Comparison of ENCODE assay signal across 16 mouse cellular contexts in genomic region chr5:150281084-150281483, GRCm38 (mm10).
DNase-seq lines count a peak whose midpoint lies in the region; ATAC-seq and TF ChIP-seq lines count a peak whose summit lies in the region.
"Had no signal": no experiment of that assay in that cellular context is flagged by ENCODE, and none has a peak within 500 bp of the region (broad histone marks: within the 10 kb centered on the region; RNA-seq: fewer than 3 reads in every experiment).

No protein-coding gene starts in this region.

- no peak for ATAC-seq in CD4-positive, CD25-positive, alpha-beta regulatory T cell, adult 4 months
- ATAC-seq in kidney, postnatal 0 days (replicated peaks; ENCODE audit: low FRiP score, low read depth) = no peak
- ATAC-seq: inflammation-experienced regulatory T-cells, adult 6 months had no signal

- no peak overlapping the region for H3K9ac ChIP-seq in kidney, postnatal 0 days (ENCODE audit: low read depth, low read length)
- H3K9ac ChIP-seq: limb, embryonic 13.5 days had no signal

- DNase-seq in CD4-positive, CD25-positive, alpha-beta regulatory T cell, adult 2 months (ENCODE audit: low read depth, low spot score) = peak; percentile 10
- DNase-seq in kidney, postnatal 0 days (ENCODE audit: low spot score) = no peak
- DNase-seq in kidney, postnatal 25 days = no peak
- DNase-seq in thymus, postnatal 4 days = peak; percentile 11
- DNase-seq in thymus, postnatal 36 days = no peak
- no peak for DNase-seq in limb, embryonic 10.5 days (ENCODE audit: low spot score)
- no peak for DNase-seq in gastrocnemius, postnatal 25 days
- DNase-seq: cerebellum, postnatal 14 days; heart, postnatal 4 days; kidney, postnatal 14 days; thymus, adult 18-20 months had no signal

- 81% methylated on average over 2 of the region's 2 CpGs for WGBS in kidney, postnatal 0 days
- WGBS in limb, embryonic 10.5 days = 90% methylated on average over 2 of the region's 2 CpGs

- H3K4me1 ChIP-seq in kidney, postnatal 0 days (replicated peaks; ENCODE audit: insufficient read depth, low read length) = 0 out of 2 replicates have a peak, but pooled peaks cover 3% of the 10 kb centered on the region
- no peaks in the 10 kb centered on the region for H3K4me1 ChIP-seq in limb, embryonic 10.5 days
- H3K4me1 ChIP-seq: midbrain, embryonic 10.5 days had no signal

- H3K9me3 ChIP-seq in kidney, postnatal 0 days (replicated peaks; ENCODE audit: low read length) = no peaks in the 10 kb centered on the region
- H3K9me3 ChIP-seq in limb, embryonic 10.5 days (replicated peaks) = no peaks in the 10 kb centered on the region

- H3K4me2 ChIP-seq in kidney, postnatal 0 days (ENCODE audit: low read length) = no peak overlapping the region
- H3K4me2 ChIP-seq: limb, embryonic 13.5 days had no signal

- no peak overlapping the region for H3K4me3 ChIP-seq in kidney, postnatal 0 days (replicated peaks; ENCODE audit: low read depth, low read length)
- no peak overlapping the region for H3K4me3 ChIP-seq in limb, embryonic 10.5 days
- H3K4me3 ChIP-seq: limb, embryonic 13.5 days; midbrain, embryonic 10.5 days; myocyte had no signal

- no peaks in the 10 kb centered on the region for H3K36me3 ChIP-seq in kidney, postnatal 0 days (ENCODE audit: insufficient read depth, low read length)
- H3K36me3 ChIP-seq in limb, embryonic 10.5 days = no peaks in the 10 kb centered on the region
- H3K36me3 ChIP-seq: limb, embryonic 13.5 days; midbrain, embryonic 10.5 days had no signal

- peak; percentile 38; the same call in 1 of the 2 replicates for TF ChIP-seq CTCF in kidney, postnatal 0 days (IDR thresholded peaks at IDR 0.05; ENCODE audit: low read depth)

- no peaks in the 10 kb centered on the region for H3K27me3 ChIP-seq in kidney, postnatal 0 days (ENCODE audit: insufficient read depth, low read length)
- H3K27me3 ChIP-seq in limb, embryonic 10.5 days (ENCODE audit: low read depth, poor library complexity, severe bottlenecking) = no peaks in the 10 kb centered on the region
- H3K27me3 ChIP-seq: limb, embryonic 13.5 days had no signal

- no peak overlapping the region for H3K27ac ChIP-seq in kidney, postnatal 0 days
- no peak overlapping the region for H3K27ac ChIP-seq in limb, embryonic 10.5 days
- H3K27ac ChIP-seq: limb, embryonic 13.5 days; midbrain, embryonic 10.5 days had no signal

Comparison
In these comparisons a context has a peak if more than half of its experiments do, and no peak if none do; other contexts are left out.
1. DNase-seq: peak in CD4-positive, CD25-positive, alpha-beta regulatory T cell, adult 2 months (single experiment) and thymus, postnatal 4 days (single experiment); none in kidney, postnatal 0 days (single experiment), kidney, postnatal 25 days (0 of 2), thymus, postnatal 36 days (0 of 2), limb, embryonic 10.5 days (single experiment) and gastrocnemius, postnatal 25 days (single experiment).